8 mouse cellular contexts compared by ENCODE assay signal in genomic region chr10:71306759-71307158, GRCm38 (mm10). TPM values are rescaled to one million over a fixed set of nuclear protein-coding genes. Genes with fewer than 3 reads are reported as not detected.
DNase-seq lines count a peak whose midpoint lies in the region; ATAC-seq lines count a peak whose summit lies in the region.

No protein-coding gene starts in this region.

- no peak overlapping the region for H3K9ac ChIP-seq in heart, embryonic 11.5 days (ENCODE audit: low read depth, low read length)
- no peak overlapping the region for H3K9ac ChIP-seq in lung, embryonic 15.5 days

- H3K9me3 ChIP-seq in heart, embryonic 11.5 days (replicated peaks; ENCODE audit: control insufficient read depth, low read length) = no peaks in the 10 kb centered on the region
- no peaks in the 10 kb centered on the region for H3K9me3 ChIP-seq in lung, embryonic 15.5 days

- no peak for DNase-seq in heart, postnatal 14 days
- DNase-seq in lung, postnatal 14 days = no peak
- no peak for DNase-seq in spleen, adult 18-20 months
- no peak for DNase-seq in left cerebral cortex, postnatal 10 days (ENCODE audit: extremely low spot score in 1 of 2, low spot score in 2 of 2)

- no peaks in the 10 kb centered on the region for H3K27me3 ChIP-seq in heart, embryonic 11.5 days (ENCODE audit: control insufficient read depth, insufficient read depth, low read length)
- H3K27me3 ChIP-seq in lung, embryonic 15.5 days = no peaks in the 10 kb centered on the region

- no peaks in the 10 kb centered on the region for H3K4me1 ChIP-seq in heart, embryonic 11.5 days (ENCODE audit: control insufficient read depth, insufficient read depth, low read length)
- H3K4me1 ChIP-seq in lung, embryonic 15.5 days = no peaks in the 10 kb centered on the region

- no peak overlapping the region for H3K27ac ChIP-seq in heart, embryonic 11.5 days (ENCODE audit: low read depth, low read length)
- H3K27ac ChIP-seq in lung, embryonic 15.5 days = no peak overlapping the region
- H3K27ac ChIP-seq in macrophage = no peak overlapping the region

- 0 out of 2 replicates have a peak overlapping the region, but pooled peaks have one; percentile 58 for H3K4me2 ChIP-seq in heart, embryonic 11.5 days
- H3K4me2 ChIP-seq in lung, embryonic 15.5 days = peak overlapping the region; percentile 47; the same call in 1 of the 2 replicates

- intact Hi-C loops in heart, postnatal 14 days (cut with DNase I) = no loop called here
- intact Hi-C loops in left cerebral cortex, postnatal 10 days (cut with DNase I) = no loop called here

- 69% methylated on average over 6 of the region's 6 CpGs for WGBS in heart, embryonic 11.5 days (ENCODE audit: insufficient replicate concordance)
- 55% methylated on average over 6 of the region's 6 CpGs for WGBS in lung, embryonic 15.5 days
- WGBS in macrophage (ENCODE audit: missing documents) = 8% methylated on average over 5 of the region's 6 CpGs

- no peak overlapping the region for H3K4me3 ChIP-seq in heart, embryonic 11.5 days (ENCODE audit: low read depth, low read length)
- no peak overlapping the region for H3K4me3 ChIP-seq in lung, embryonic 15.5 days
- H3K4me3 ChIP-seq in macrophage (ENCODE audit: inconsistent target) = peak overlapping the region; percentile 19; the same call in 1 of the 2 replicates

- H3K79me2 ChIP-seq in macrophage (ENCODE audit: inconsistent target) = no peaks in the 10 kb centered on the region

- H3K36me3 ChIP-seq in heart, embryonic 11.5 days (ENCODE audit: control insufficient read depth, insufficient read depth, low read length) = no peaks in the 10 kb centered on the region
- no peaks in the 10 kb centered on the region for H3K36me3 ChIP-seq in lung, embryonic 15.5 days
- no peaks in the 10 kb centered on the region for H3K36me3 ChIP-seq in macrophage (ENCODE audit: inconsistent target)

- ATAC-seq in heart, embryonic 11.5 days (replicated peaks; ENCODE audit: insufficient number of reproducible peaks, low FRiP score, low TSS enrichment) = no peak
- no peak for ATAC-seq in lung, embryonic 15.5 days (ENCODE audit: borderline replicate concordance, extremely low read depth, low FRiP score, low TSS enrichment)
- peak; percentile 43 for ATAC-seq in common myeloid progenitor, adult 5-6 weeks (replicated peaks; ENCODE audit: low read depth, poor library complexity, severe bottlenecking)

RNA-seq across cellular contexts. Expression of gene Ube2d1, which starts 21.7 kb away (rescaled TPM):
- polyA plus RNA-seq in heart, embryonic 11.5 days (2014; fragmentation: Nextera tagmentation; extraction: Ambion mirVana) = 81.2 and 86.9 TPM in 2 replicates
- total RNA-seq in heart, postnatal 14 days (2021) = 10 to 100 TPM; 41.5 to 42.2 TPM
- 51.0 and 53.5 TPM in 2 replicates for polyA plus RNA-seq in lung, embryonic 15.5 days (2015; fragmentation: Nextera tagmentation; extraction: Ambion mirVana)
- 9.8 and 15.0 TPM in 2 replicates for total RNA-seq in common myeloid progenitor, adult 5-6 weeks (2017)
- total RNA-seq in macrophage (2018; cell fraction: chromatin; rRNA removed) = 10 to 100 TPM in 23 of 26 experiments, 1 to 10 TPM in 3; 2.6 to 87.9 (median 22.5) TPM
- 10 to 100 TPM; 18.3 to 38.4 (median 24.8) TPM for total RNA-seq in macrophage (2018; cell fraction: cytosol; rRNA removed)
- 10 to 100 TPM; 11.4 to 88.7 (median 31.4) TPM for total RNA-seq in macrophage (2018; cell fraction: nucleus; rRNA removed)
- 32.3 to 62.9 TPM (median 34.0 TPM) in 3 replicates for polyA plus RNA-seq in macrophage (2018)
- total RNA-seq in left cerebral cortex, postnatal 10 days (2021) = 10 to 100 TPM; 76.3 to 90.5 TPM

RNA-seq across cellular contexts. Expression of gene Cisd1, which starts 38.0 kb away (rescaled TPM):
- 158 and 161 TPM in 2 replicates for polyA plus RNA-seq in heart, embryonic 11.5 days (2014; fragmentation: Nextera tagmentation; extraction: Ambion mirVana)
- total RNA-seq in heart, postnatal 14 days (2021) = 100 to 1,000 TPM; 271 to 276 TPM
- polyA plus RNA-seq in lung, embryonic 15.5 days (2015; fragmentation: Nextera tagmentation; extraction: Ambion mirVana) = 93.0 and 96.5 TPM in 2 replicates
- total RNA-seq in common myeloid progenitor, adult 5-6 weeks (2017) = 26.3 and 27.5 TPM in 2 replicates
- total RNA-seq in macrophage (2018; cell fraction: chromatin; rRNA removed) = 1 to 10 TPM in 12 of 26 experiments, under 1 TPM in 3, not detected in 11; 0.45 to 3.8 (median 1.4) TPM
- total RNA-seq in macrophage (2018; cell fraction: cytosol; rRNA removed) = 10 to 100 TPM; 15.3 to 32.2 (median 23.1) TPM
- 10 to 100 TPM in 1 of 26 experiments, 1 to 10 TPM in 25; 1.0 to 12.5 (median 4.9) TPM for total RNA-seq in macrophage (2018; cell fraction: nucleus; rRNA removed)
- polyA plus RNA-seq in macrophage (2018) = 12.0 to 43.0 TPM (median 19.5 TPM) in 3 replicates
- 100 to 1,000 TPM; 124 to 130 TPM for total RNA-seq in left cerebral cortex, postnatal 10 days (2021)

RNA-seq across cellular contexts. Expression of gene Ipmk, which starts 40.8 kb away (rescaled TPM):
- polyA plus RNA-seq in heart, embryonic 11.5 days (2014; fragmentation: Nextera tagmentation; extraction: Ambion mirVana) = 9.3 and 9.7 TPM in 2 replicates
- total RNA-seq in heart, postnatal 14 days (2021) = 10 to 100 TPM; 14.4 to 14.6 TPM
- polyA plus RNA-seq in lung, embryonic 15.5 days (2015; fragmentation: Nextera tagmentation; extraction: Ambion mirVana) = 13.7 and 14.9 TPM in 2 replicates
- 24.8 and 35.5 TPM in 2 replicates for total RNA-seq in common myeloid progenitor, adult 5-6 weeks (2017)
- 10 to 100 TPM in 22 of 26 experiments, 1 to 10 TPM in 4; 6.4 to 51.4 (median 20.2) TPM for total RNA-seq in macrophage (2018; cell fraction: chromatin; rRNA removed)
- total RNA-seq in macrophage (2018; cell fraction: cytosol; rRNA removed) = 10 to 100 TPM; 16.4 to 31.7 (median 22.1) TPM
- total RNA-seq in macrophage (2018; cell fraction: nucleus; rRNA removed) = 10 to 100 TPM; 13.1 to 35.0 (median 23.1) TPM
- 15.1 to 17.3 TPM (median 16.2 TPM) in 3 replicates for polyA plus RNA-seq in macrophage (2018)
- total RNA-seq in left cerebral cortex, postnatal 10 days (2021) = 10 to 100 TPM; 32.1 to 34.7 TPM
